Mouse (Mus musculus) lung, adult 2 months (tissue): ENCODE measurements around the gene Olfr517.

Experiments
- CTCF ChIP-seq: fragments of 200-500 bp; IDR thresholded peaks from 2 replicates; pipeline ENCODE4 v1.5.1; 2011; ENCODE audit warnings: mild to moderate bottlenecking, low read length, control low read depth; ENCODE audit not compliant: insufficient read depth
- POLR2A ChIP-seq: fragments of 200-500 bp; IDR thresholded peaks from 2 replicates; pipeline ENCODE4 v1.6.1; 2011; ENCODE audit warnings: low read depth, mild to moderate bottlenecking, control low read depth, low read length, borderline replicate concordance; ENCODE audit errors: extremely low read depth

DNA sequence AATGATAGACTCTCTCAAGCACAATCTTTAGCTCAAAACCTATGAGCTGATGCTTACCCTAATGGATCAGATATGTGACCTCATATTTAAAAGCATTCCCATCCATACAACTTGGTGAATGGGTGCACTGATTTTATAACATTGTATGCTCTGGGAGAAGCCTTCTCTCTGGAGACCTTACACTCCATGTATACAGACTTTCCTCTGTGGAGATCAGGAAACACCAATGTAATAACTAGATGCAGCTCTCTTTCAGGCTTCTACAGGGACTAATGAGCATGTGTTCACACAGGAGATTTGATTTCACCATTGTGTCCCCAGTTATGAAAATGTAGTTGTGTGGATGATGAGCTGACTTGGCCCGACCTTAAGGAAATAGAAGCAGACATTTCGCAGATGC lies 21.8 kb downstream of the Olfr517 start, which contains the start of gene Olfr516:
- TF ChIP-seq CTCF: no peak
- no peak for TF ChIP-seq POLR2A
